Mouse (Mus musculus) NIH3T3 (cell line): ENCODE data around the gene Pde4b.

Experiments
- DNase-seq: peaks from one replicate; pipeline ENCODE4 v3.0.0-alpha.2; 2012; ENCODE audit warnings: low read depth

The Pde4b gene

GRCm38 (mm10) chr4:102612596-102612995 is 525.3 kb downstream of the Pde4b start:
- no peak for DNase-seq

- no peak for DNase-seq
These were observed 530.4 kb downstream of the Pde4b start for GRCm38 (mm10) chr4:102617774-102618173.

- no peak for DNase-seq
These were observed 531.3 kb downstream of the Pde4b start for GRCm38 (mm10) chr4:102618609-102619008.

GRCm38 (mm10) chr4:102620179-102620910 is 533.0 kb downstream of the Pde4b start:
- DNase-seq = peak; percentile 33

GRCm38 (mm10) chr4:102621120-102621519 is 533.8 kb downstream of the Pde4b start:
- DNase-seq = no peak

GRCm38 (mm10) chr4:102622977-102623376 is 535.6 kb downstream of the Pde4b start:
- DNase-seq = no peak

GRCm38 (mm10) chr4:102623789-102624611 is 536.7 kb downstream of the Pde4b start:
- DNase-seq = peak; percentile 55

- no peak for DNase-seq
These were observed 537.6 kb downstream of the Pde4b start for GRCm38 (mm10) chr4:102624937-102625336.

- no peak for DNase-seq
These were observed 540.5 kb downstream of the Pde4b start for GRCm38 (mm10) chr4:102627799-102628198.

- no peak for DNase-seq
These were observed 542.3 kb downstream of the Pde4b start for GRCm38 (mm10) chr4:102629621-102630020.

- DNase-seq = no peak
These were observed 542.9 kb downstream of the Pde4b start for GRCm38 (mm10) chr4:102630261-102630660.

- DNase-seq = no peak
These were observed 544.3 kb downstream of the Pde4b start for GRCm38 (mm10) chr4:102631624-102632023.

GRCm38 (mm10) chr4:102633241-102633640 is 545.9 kb downstream of the Pde4b start:
- no peak for DNase-seq

- DNase-seq = no peak
These were observed 547.9 kb downstream of the Pde4b start for GRCm38 (mm10) chr4:102635258-102635657.

- DNase-seq = no peak
These were observed 548.6 kb downstream of the Pde4b start for GRCm38 (mm10) chr4:102635944-102636343.

GRCm38 (mm10) chr4:102637348-102637910 is 550.1 kb downstream of the Pde4b start:
- no peak for DNase-seq

- no peak for DNase-seq
These were observed 553.6 kb downstream of the Pde4b start for GRCm38 (mm10) chr4:102640942-102641341.

GRCm38 (mm10) chr4:102644062-102644461 is 556.7 kb downstream of the Pde4b start:
- no peak for DNase-seq

- DNase-seq = no peak
These were observed 559.7 kb downstream of the Pde4b start for GRCm38 (mm10) chr4:102647056-102647455.

- no peak for DNase-seq
These were observed 568.0 kb downstream of the Pde4b start for GRCm38 (mm10) chr4:102655331-102655730.

- peak; percentile 89 for DNase-seq
These were observed 569.2 kb downstream of the Pde4b start for GRCm38 (mm10) chr4:102656494-102657036.
